Mouse (Mus musculus) MEL (cell line): ENCODE data around the gene Unc5cl. TPM values are rescaled to one million over a fixed set of nuclear protein-coding genes. Genes with fewer than 3 reads are reported as not detected.

Experiments
- DNase-seq: peaks from one replicate; pipeline ENCODE4 v3.0.0; 2011; ENCODE audit warnings: low read depth, low spot score
- H3K27ac ChIP-seq: 2 replicates; pipeline ENCODE4 v1.5.1; 2012; ENCODE audit warnings: low read depth, mild to moderate bottlenecking, control low read depth, low read length, moderate library complexity; ENCODE audit not compliant: control insufficient read depth
- H3K27me3 ChIP-seq, 2 experiments: fragments of 150-350 bp in 1 of 2; sonication (generic) in 1 of 2; 2 replicates each; pipeline ENCODE4 v1.6.1; 2012; ENCODE audit warnings: low read length in 2 of 2, mild to moderate bottlenecking in 2 of 2, improper control_type of control experiment in 1 of 2, moderate library complexity in 1 of 2; ENCODE audit not compliant: insufficient read depth in 2 of 2, control insufficient read depth in 1 of 2
- H3K36me3 ChIP-seq, 2 experiments: 2 replicates each; pipeline ENCODE4 v1.6.1; 2012 to 2014; ENCODE audit warnings: low read length in 2 of 2, improper control_type of control experiment in 1 of 2, inconsistent platforms in 1 of 2, mild to moderate bottlenecking in 1 of 2; ENCODE audit not compliant: insufficient read depth in 2 of 2, control insufficient read depth in 1 of 2
- H3K4me1 ChIP-seq, 2 experiments: fragments of 150-350 bp in 1 of 2; sonication (generic) in 1 of 2; 2 replicates each; pipeline ENCODE4 v1.6.1; 2012; ENCODE audit warnings: low read length in 2 of 2, improper control_type of control experiment in 1 of 2, mild to moderate bottlenecking in 1 of 2; ENCODE audit not compliant: insufficient read depth in 2 of 2, control insufficient read depth in 1 of 2
- H3K4me3 ChIP-seq, 2 experiments: fragments of 150-350 bp in 1 of 2; sonication (generic) in 1 of 2; 2 replicates each; pipeline ENCODE4 v1.5.1; 2012; ENCODE audit warnings: low read depth in 2 of 2, low read length in 2 of 2, mild to moderate bottlenecking in 2 of 2, moderate library complexity in 2 of 2, control low read depth in 1 of 2, improper control_type of control experiment in 1 of 2; ENCODE audit not compliant: control insufficient read depth in 1 of 2, insufficient read depth in 1 of 2
- H3K79me2 ChIP-seq: 2 replicates; pipeline ENCODE4 v1.6.1; 2012; ENCODE audit warnings: mild to moderate bottlenecking, low read length, moderate library complexity; ENCODE audit not compliant: control insufficient read depth, poor library complexity, insufficient read depth
- H3K9ac ChIP-seq: 2 replicates; pipeline ENCODE4 v1.6.1; 2012; ENCODE audit warnings: low read depth, mild to moderate bottlenecking, control low read depth, low read length, moderate library complexity; ENCODE audit not compliant: control insufficient read depth, poor library complexity, severe bottlenecking
- H3K9me3 ChIP-seq: fragments of 150-350 bp; sonication (generic); replicated peaks from 2 replicates; pipeline ENCODE4 v1.6.1; 2012; ENCODE audit warnings: mild to moderate bottlenecking, low read length, improper control_type of control experiment, moderate library complexity; ENCODE audit not compliant: insufficient read depth
- CHD1 ChIP-seq: IDR thresholded peaks from 2 replicates; pipeline ENCODE4 v1.6.1; 2012; ENCODE audit warnings: low read depth, mild to moderate bottlenecking, inconsistent platforms, low read length, improper control_type of control experiment
- CHD2 ChIP-seq: IDR thresholded peaks from 2 replicates; pipeline ENCODE4 v1.6.1; 2011; ENCODE audit warnings: low read length, improper control_type of control experiment
- E2F4 ChIP-seq: IDR thresholded peaks from 2 replicates; pipeline ENCODE4 v1.6.1; 2011; ENCODE audit warnings: low read depth, low read length, improper control_type of control experiment, borderline replicate concordance
- ELF1 ChIP-seq: IDR thresholded peaks from 2 replicates; pipeline ENCODE4 v1.6.1; 2014; ENCODE audit warnings: low read depth, mild to moderate bottlenecking, inconsistent platforms, low read length, improper control_type of control experiment, moderate library complexity
- EP300 ChIP-seq, 2 experiments: IDR thresholded peaks; 2 replicates each; pipeline ENCODE4 v1.6.1; 2011; ENCODE audit warnings: improper control_type of control experiment in 2 of 2, low read length in 2 of 2, low read depth in 1 of 2, mild to moderate bottlenecking in 1 of 2
- ETS1 ChIP-seq: IDR thresholded peaks from 2 replicates; pipeline ENCODE4 v1.6.1; 2012; ENCODE audit warnings: low read depth, mild to moderate bottlenecking, inconsistent platforms, low read length, improper control_type of control experiment, moderate library complexity
- GABPA ChIP-seq: IDR thresholded peaks from 2 replicates; pipeline ENCODE4 v1.6.1; 2012; ENCODE audit warnings: low read depth, mild to moderate bottlenecking, inconsistent platforms, low read length, improper control_type of control experiment, moderate library complexity
- GATA1 ChIP-seq: IDR thresholded peaks from 2 replicates; pipeline ENCODE4 v1.6.1; 2011; ENCODE audit warnings: low read depth, low read length, improper control_type of control experiment
- HCFC1 ChIP-seq: IDR thresholded peaks from 2 replicates; pipeline ENCODE4 v1.6.1; 2012; ENCODE audit warnings: low read depth, mild to moderate bottlenecking, inconsistent platforms, low read length, improper control_type of control experiment, moderate library complexity
- JUND ChIP-seq: IDR thresholded peaks from 2 replicates; pipeline ENCODE4 v1.6.1; 2011; ENCODE audit warnings: low read depth, mild to moderate bottlenecking, improper control_type of control experiment, low read length
- MAX ChIP-seq: IDR thresholded peaks from 2 replicates; pipeline ENCODE4 v1.6.1; 2011; ENCODE audit warnings: low read length, improper control_type of control experiment
- MEF2A ChIP-seq: IDR thresholded peaks from 2 replicates; pipeline ENCODE4 v1.6.1; 2014; ENCODE audit warnings: low read depth, mild to moderate bottlenecking, inconsistent platforms, low read length, improper control_type of control experiment; ENCODE audit not compliant: poor library complexity, insufficient replicate concordance, severe bottlenecking; ENCODE audit errors: extremely low read depth
- MXI1 ChIP-seq: IDR thresholded peaks from 2 replicates; pipeline ENCODE4 v1.6.1; 2011; ENCODE audit warnings: mild to moderate bottlenecking, low read depth, low read length, improper control_type of control experiment
- MYB ChIP-seq: IDR thresholded peaks from 2 replicates; pipeline ENCODE4 v1.6.1; 2011; ENCODE audit warnings: mild to moderate bottlenecking, low read depth, low read length, improper control_type of control experiment
- MYC ChIP-seq: IDR thresholded peaks from 2 replicates; pipeline ENCODE4 v1.6.1; 2011; ENCODE audit warnings: low read depth, mild to moderate bottlenecking, low read length, improper control_type of control experiment, moderate library complexity
- NELFE ChIP-seq: IDR thresholded peaks from 2 replicates; pipeline ENCODE4 v1.6.1; 2011; ENCODE audit warnings: low read depth, low read length, improper control_type of control experiment
- POLR2A ChIP-seq, 2 experiments: IDR thresholded peaks; 2 replicates each; pipeline ENCODE4 v1.6.1; 2011 to 2012; ENCODE audit warnings: low read length in 2 of 2, mild to moderate bottlenecking in 2 of 2, control low read depth in 1 of 2, improper control_type of control experiment in 1 of 2, low read depth in 1 of 2, moderate library complexity in 1 of 2; ENCODE audit not compliant: control insufficient read depth in 1 of 2, insufficient read depth in 1 of 2, poor library complexity in 1 of 2
- POLR2AphosphoS2 ChIP-seq: IDR thresholded peaks from 2 replicates; pipeline ENCODE4 v1.6.1; 2011; ENCODE audit warnings: low read length, improper control_type of control experiment
- POLR2AphosphoS5 ChIP-seq: IDR thresholded peaks from 2 replicates; pipeline ENCODE4 v1.6.1; 2012; ENCODE audit warnings: low read depth, borderline replicate concordance, mild to moderate bottlenecking, inconsistent platforms, low read length, moderate library complexity, mixed read lengths
- RCOR1 ChIP-seq: IDR thresholded peaks from 2 replicates; pipeline ENCODE4 v1.6.1; 2012; ENCODE audit warnings: low read depth, mild to moderate bottlenecking, inconsistent platforms, low read length, improper control_type of control experiment
- SIN3A ChIP-seq: IDR thresholded peaks from 2 replicates; pipeline ENCODE4 v1.6.1; 2012; ENCODE audit warnings: low read length, improper control_type of control experiment, inconsistent platforms
- TAL1 ChIP-seq: IDR thresholded peaks from 2 replicates; pipeline ENCODE4 v1.6.1; 2012; ENCODE audit warnings: mild to moderate bottlenecking, inconsistent platforms, low read length, moderate library complexity, mixed read lengths
- TBP ChIP-seq: IDR thresholded peaks from 2 replicates; pipeline ENCODE4 v1.8.0; 2011; ENCODE audit warnings: low read depth, low read length, improper control_type of control experiment
- TCF12 ChIP-seq: IDR thresholded peaks from 2 replicates; pipeline ENCODE4 v1.6.1; 2014; ENCODE audit warnings: low read depth, mild to moderate bottlenecking, inconsistent platforms, low read length, improper control_type of control experiment, moderate library complexity
- USF2 ChIP-seq, 2 experiments: IDR thresholded peaks; 2 replicates each; pipeline ENCODE4 v1.6.1; 2011 to 2012; ENCODE audit warnings: improper control_type of control experiment in 2 of 2, low read length in 2 of 2, borderline replicate concordance in 1 of 2, inconsistent platforms in 1 of 2, low read depth in 1 of 2, mild to moderate bottlenecking in 1 of 2; ENCODE audit not compliant: insufficient read depth in 1 of 2
- ZMIZ1 ChIP-seq: IDR thresholded peaks from 2 replicates; pipeline ENCODE4 v1.6.1; 2012; ENCODE audit warnings: low read depth, mild to moderate bottlenecking, inconsistent platforms, low read length, improper control_type of control experiment, moderate library complexity
- polyA plus RNA-seq, 2 experiments: library from polyadenylated mRNA; stranded (reverse) in 1 of 2; unstranded in 1 of 2; fragments of >175 nt in 1 of 2; fragments of >200 nt in 1 of 2; gene quantifications; 2 replicates each; pipeline versions ENCODE4 v1.2.1 to v1.2.4; 2012; ENCODE audit warnings: low replicate concordance in 2 of 2, low read depth in 1 of 2; ENCODE audit not compliant: insufficient read length in 2 of 2, insufficient read depth in 1 of 2, missing spikeins in 1 of 2
- total RNA-seq: library from RNA; depleted of rRNA; stranded (reverse); fragments of 300-350 nt; gene quantifications from 2 replicates; pipeline ENCODE4 v1.2.3, GENCODE M21; 2012

Gene Unc5cl
- total and polyA plus RNA-seq, 3 experiments = 4.7 to 7.7 TPM; not detected in 1

- Histone ChIP-seq H3K79me2 (peaks cover 51% of the 10 kb centered on the region), H3K27me3 (no peaks in the 10 kb centered on the region), H3K9me3 (no peaks in the 10 kb centered on the region), H3K36me3 (peaks cover 0 to 36% of the 10 kb centered on the region in 2 experiments; a peak in 3 of 4 replicates), H3K4me1 (peaks cover 3 to 19% of the 10 kb centered on the region in 2 experiments), H3K9ac (peak overlapping the region; percentile 96), H3K27ac (peak overlapping the region; percentile 100), H3K4me3 (peak overlapping the region; percentile 65 to 74)
- TF ChIP-seq E2F4 (peak; percentile 42; the same call in 1 of the 2 replicates), MEF2A (no peak), TAL1 (no peak), MYC (0 out of 2 replicates have a peak, but pooled peaks have one; percentile 57), NELFE (peak; percentile 79), ZMIZ1 (peak; percentile 80; the same call in 1 of the 2 replicates), MXI1 (peak; percentile 84), CHD1 (0 out of 2 replicates have a peak, but pooled peaks have one; percentile 62), MAX (peak; percentile 35), ETS1 (peak; percentile 55; the same call in 1 of the 2 replicates), TBP (no peak), POLR2A (IDR thresholded peaks at IDR 0.05; ENCODE audit: control insufficient read depth in 1 of 2, insufficient read depth in 1 of 2, low read depth in 1 of 2, low read length in 2 of 2, poor library complexity in 1 of 2) (peak; percentile 66 to 85; a peak in 3 of 4 replicates), MYB (no peak), GABPA (no peak), GATA1 (peak; percentile 68), JUND (no peak), POLR2AphosphoS2 (no peak), ELF1 (no peak), RCOR1 (no peak), CHD2 (no peak), SIN3A (peak; percentile 89), EP300 (IDR thresholded peaks at IDR 0.05; ENCODE audit: low read depth in 1 of 2, low read length in 2 of 2) (peak in 1 of 2 experiments; percentile 41; a peak in 2 of 4 replicates), TCF12 (peak; percentile 3; the same call in 1 of the 2 replicates), POLR2AphosphoS5 (peak; percentile 84; the same call in 1 of the 2 replicates), HCFC1 (no peak), USF2 (IDR thresholded peaks at IDR 0.05; ENCODE audit: borderline replicate concordance in 1 of 2, insufficient read depth in 1 of 2, low read depth in 1 of 2, low read length in 2 of 2) (no peak)
- DNase-seq = no peak
Measured at GRCm38 (mm10) chr17:48410299-48410785, 44.4 kb upstream of the Unc5cl start.
